Mouse (Mus musculus): ENCODE results near the gene Mcpt4. TPM values are rescaled to one million over a fixed set of nuclear protein-coding genes. Genes with fewer than 3 reads are reported as not detected.
"Not testable (repeated sequence)": the region's sequence is repeated elsewhere in the genome, so short reads cannot be mapped to it uniquely, and the experiment has no call there.

The Mcpt4 gene
- total RNA-seq (2022), result 1 to 10 TPM in 3 of 4 experiments, under 1 TPM in 1; 0.74 to 3.0 (median 1.8) TPM

- not testable (repeated sequence) for DNase-seq
These were observed at the start of gene Mcpt4 for GRCm38 (mm10) chr14:56062213-56062612. Gene Mcpt4 (minus strand): TSS chr14:56062313.

DNA sequence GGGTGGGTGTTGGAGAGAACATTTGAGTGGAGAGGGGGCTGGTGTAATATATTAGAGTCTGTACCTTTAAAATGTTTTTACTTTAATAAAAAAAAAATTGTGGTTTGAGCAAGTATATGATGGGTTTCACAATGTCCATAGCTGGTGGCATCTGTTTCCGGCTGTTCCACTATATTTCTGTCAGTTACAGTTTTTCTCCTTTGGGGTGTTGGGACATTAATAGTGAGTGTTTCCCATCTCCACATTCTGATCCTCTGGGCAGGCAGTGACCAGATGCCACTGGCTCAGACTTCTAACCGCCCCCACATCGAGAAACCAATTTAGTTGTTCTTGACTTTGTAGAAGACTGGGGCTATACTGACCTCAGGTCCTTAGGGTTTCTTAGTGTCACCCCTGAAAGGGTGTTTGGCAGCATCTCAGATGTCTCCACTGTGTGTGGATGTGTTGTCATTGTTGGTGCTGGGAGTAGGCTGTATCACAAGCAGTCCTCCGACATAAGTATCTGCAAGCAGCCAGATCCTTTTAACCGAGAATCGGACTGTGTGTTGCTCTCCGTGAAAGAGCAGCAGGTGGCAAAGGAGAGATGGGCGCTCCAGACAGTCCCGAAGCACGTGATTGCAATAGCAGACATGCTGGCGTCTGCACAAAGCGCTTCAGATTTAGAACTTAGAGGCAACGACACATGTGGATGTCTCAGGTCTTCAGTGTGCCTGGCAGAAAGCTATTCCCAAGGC, 43.5 kb upstream of the Mcpt4 start:
- no peak for DNase-seq

DNA sequence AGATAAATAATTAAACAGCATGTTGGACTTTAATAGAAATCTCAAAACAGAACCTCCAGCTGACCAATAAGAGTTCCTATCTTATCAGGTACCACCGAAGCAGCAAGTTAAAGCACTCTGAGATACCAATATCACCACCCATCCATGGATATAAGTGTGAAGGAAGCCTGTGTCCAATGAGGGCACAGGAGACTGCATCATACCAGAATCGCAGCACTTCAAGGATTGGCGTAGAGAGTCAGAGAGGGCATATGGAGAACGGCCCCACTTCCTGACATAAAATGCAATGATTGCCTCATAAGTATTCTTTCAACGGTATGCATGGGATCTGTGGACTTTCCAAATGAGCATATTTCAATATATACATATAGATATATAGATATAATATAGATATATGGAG, 42.9 kb upstream of the Mcpt4 start:
- DNase-seq, result no peak

GRCm38 (mm10) chr14:56103452-56103851, 41.3 kb upstream of the Mcpt4 start:
- DNase-seq, result no peak

DNA sequence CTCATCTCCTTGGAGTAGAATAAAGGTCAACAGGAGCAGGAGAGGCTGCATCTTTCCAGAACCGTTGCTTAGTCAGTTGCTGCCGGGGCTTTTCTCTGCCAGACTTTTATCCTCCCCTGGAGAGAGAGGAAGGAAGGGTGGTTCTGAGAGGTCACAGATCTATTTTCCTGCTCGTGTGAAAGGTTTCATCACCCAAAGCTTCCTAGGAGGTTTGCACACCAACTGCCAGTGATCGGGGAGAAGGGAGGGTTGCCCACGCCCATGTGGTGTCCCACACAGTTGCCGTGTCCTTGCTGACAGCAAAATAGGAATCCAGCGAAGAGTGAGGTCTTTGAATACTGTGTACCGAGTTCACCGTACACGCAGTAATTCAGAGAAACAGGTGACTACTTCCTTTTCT, 40.3 kb upstream of the Mcpt4 start, which contains the start of gene Ctsg:
Gene Ctsg, minus strand, starts transcription at position 189 of the 400 bp plus-strand sequence.
- DNase-seq, result no peak

- DNase-seq, result no peak
These were observed 36.8 kb upstream of the Mcpt4 start for GRCm38 (mm10) chr14:56098940-56099339.

DNA sequence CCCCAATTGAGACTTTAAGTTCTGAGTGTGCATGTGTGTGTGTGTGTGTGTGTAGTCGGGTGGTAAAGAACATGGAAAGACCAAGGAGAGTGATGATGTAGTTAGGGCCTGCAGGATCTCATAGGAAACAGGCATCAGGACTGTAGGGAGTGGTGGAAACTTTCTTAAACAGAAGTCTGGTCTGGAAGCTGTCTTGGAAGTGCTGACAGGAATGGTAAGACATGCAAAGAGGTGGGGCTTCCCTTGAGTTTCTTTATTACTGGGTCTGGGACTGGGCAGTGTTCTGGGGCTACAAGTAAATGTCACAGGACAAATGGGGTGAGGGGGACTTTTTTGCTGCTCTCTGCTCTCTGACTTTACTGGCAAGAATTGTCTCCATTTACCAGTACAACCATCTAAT, 35.5 kb upstream of the Mcpt4 start:
- DNase-seq, result no peak

DNA sequence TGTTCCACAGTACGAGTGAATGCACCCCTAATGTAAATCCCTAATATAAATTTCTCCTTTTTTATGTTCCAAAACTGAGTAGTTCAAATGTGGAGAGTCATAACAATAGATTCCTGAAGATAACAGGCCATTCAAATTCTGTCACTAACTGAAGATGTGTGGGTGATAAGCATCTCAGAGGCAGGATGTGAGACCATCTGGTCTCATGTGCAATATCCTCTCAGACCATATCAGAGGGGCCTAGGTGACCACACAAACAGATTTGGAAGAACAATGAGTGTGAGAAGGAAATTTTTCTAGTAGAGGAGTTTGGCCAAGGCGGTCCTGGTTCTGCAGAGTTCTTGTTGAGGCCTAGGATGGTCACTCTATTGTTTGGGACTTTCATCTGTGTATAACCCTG, 31.2 kb upstream of the Mcpt4 start:
- no peak for DNase-seq

- no peak for DNase-seq
These were observed 24.6 kb upstream of the Mcpt4 start for GRCm38 (mm10) chr14:56086711-56087110.

DNA sequence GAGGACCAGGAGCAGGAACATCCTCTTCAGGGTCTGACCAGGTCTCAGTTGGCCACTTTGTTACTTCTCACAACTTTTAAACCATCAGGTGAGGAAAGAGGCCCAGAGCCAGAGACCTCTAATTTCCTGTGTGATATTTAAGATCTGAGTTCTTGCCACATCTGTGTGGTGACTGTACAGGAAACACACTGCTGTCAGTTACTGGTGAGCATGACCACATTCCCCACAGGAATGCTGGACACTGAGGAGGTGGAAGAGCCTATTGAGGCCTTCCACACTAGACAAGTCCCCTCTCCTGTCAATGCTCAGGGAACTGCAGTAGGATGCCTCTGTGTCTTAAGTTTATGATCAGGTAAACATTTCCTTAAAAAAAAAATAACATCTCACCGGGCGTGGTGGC, 23.1 kb upstream of the Mcpt4 start, which contains the start of gene Mcpt8:
Gene Mcpt8, minus strand, starts transcription at position 107 of the 400 bp plus-strand sequence.
- DNase-seq, result no peak

DNA sequence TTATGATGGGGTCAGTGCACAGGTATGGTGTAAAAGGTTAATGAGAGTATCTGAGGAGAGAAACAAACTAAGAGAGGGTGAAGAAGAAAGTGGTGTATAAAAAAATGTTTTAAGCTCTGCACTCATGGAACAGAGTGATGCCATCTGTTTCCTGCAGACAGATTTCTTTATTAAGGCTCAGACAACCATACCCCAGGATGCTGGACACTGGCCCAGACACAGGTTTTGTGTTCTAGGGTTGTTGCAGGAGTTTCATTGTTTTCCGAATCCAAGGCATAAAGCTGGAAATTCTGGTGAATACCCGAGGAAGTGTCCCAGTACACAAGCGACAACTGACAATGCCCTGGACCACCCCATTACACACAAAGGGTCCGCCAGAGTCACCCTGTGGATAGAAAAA, 19.9 kb upstream of the Mcpt4 start:
- no peak for DNase-seq

GRCm38 (mm10) chr14:56057722-56058121, 4.4 kb downstream of the Mcpt4 start:
- DNase-seq, result no peak

DNA sequence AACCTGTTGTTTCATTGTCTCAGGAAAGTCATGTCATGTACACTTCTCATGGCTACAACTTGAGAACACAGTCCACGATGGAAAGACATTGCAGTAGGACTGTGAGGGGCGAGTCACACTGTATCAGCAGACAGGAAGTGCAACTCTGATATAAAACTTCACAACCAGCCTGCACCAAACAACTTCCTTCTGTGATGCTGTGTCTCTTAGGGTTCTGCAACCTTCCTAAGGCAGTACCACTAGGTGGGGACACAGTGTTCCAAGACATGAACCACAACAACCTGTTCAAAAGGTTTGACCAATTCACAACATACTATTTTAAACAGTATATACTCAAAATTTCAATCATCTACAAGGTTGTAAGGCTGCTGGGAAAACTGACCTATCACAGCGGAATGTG, 6.7 kb downstream of the Mcpt4 start:
- DNase-seq, result no peak

DNA sequence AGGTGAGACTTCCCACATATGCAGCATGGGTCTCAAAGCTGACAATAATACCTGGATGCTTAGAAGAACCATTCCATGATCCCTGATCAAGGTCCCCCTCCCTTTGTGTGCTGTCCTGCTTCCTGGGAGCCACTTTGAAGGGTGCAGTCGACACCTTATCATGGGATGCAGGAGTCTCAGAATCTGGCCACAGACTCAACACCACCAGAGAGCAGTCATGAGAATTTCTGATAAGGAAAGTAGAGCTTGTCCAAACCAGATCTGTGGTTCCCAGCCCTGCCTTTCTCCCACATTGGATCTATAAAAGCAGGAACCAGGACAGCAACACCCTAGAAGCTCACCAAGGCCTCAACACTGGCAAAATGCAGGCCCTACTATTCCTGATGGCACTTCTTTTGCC, 20.3 kb downstream of the Mcpt4 start, which contains the start of gene Mcpt2:
Gene Mcpt2, plus strand, starts transcription at position 250 of the 400 bp plus-strand sequence.
- not testable (repeated sequence) for DNase-seq

DNA sequence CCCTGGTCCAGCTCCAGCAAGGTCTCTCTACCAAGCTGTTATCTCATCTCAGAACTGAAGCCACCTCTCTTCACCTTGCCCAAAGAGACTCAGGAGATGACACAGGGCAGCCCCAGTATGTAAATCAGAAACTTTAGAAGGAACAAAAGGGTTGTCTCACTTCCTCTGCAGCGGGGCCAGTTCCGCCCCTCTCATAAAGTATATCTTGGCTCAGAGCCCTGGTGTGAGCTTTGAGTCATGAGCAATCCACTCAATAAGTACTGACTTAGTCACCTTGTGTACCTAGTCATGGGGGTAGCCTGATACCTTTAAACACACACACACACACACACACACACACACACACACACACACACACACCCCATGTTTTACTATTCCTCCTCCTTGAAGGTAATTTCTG, 27.7 kb downstream of the Mcpt4 start:
- no peak for DNase-seq

- not testable (repeated sequence) for DNase-seq
These were observed 31.7 kb downstream of the Mcpt4 start, which contains the start of gene Mcpt9 for GRCm38 (mm10) chr14:56030395-56030794. Gene Mcpt9 (minus strand): TSS chr14:56030495.

GRCm38 (mm10) chr14:56021305-56021704, 40.8 kb downstream of the Mcpt4 start:
- DNase-seq, result not testable (repeated sequence)

GRCm38 (mm10) chr14:56019446-56019845, 42.7 kb downstream of the Mcpt4 start:
- DNase-seq, result no peak

DNA sequence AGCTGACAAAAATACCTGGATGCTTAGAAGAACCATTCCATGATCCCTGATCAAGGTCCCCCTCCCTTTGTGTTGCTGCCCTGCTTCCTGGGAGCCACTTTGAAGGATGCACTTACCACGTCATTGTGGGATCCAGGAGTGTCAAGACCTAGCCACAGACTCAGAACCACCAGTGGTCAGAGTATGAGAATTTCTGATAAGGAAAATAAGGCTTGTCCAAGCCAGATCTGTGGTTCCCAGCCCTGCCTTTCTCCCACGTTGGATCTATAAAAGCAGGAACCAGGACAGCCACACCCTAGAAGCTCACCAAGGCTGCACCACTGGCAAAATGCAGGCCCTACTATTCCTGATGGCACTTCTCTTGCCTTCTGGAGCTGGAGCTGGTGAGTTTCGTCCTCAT, 44.4 kb downstream of the Mcpt4 start, which contains the start of gene Mcpt1:
Gene Mcpt1, plus strand, starts transcription at position 301 of the 400 bp plus-strand sequence.
- DNase-seq, result not testable (repeated sequence)

DNA sequence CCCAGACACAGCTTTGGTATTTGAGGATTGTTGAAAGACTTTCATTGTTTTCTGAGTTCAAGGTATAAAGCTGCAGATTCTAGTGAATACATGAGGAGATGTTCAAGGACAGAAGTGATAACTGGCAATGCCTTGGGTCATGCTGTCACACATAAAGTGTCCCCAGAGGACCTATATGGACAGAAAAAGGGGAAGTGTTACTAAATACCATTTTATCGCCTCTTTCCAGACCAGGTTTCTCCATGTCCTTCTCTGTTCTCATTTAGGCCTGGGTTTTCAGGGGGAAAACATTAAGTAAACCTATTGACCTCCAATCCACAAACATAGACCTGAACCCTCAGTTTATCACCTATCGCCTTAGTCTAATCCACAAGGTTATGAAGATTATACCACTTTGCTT, 48.2 kb downstream of the Mcpt4 start:
- no peak for DNase-seq

- no peak for DNase-seq
These were observed 49.0 kb downstream of the Mcpt4 start for GRCm38 (mm10) chr14:56013147-56013546.
